Mouse (Mus musculus) C2C12 (cell line): Measurements from ENCODE around the gene Gipc2. TPM values are rescaled to one million over a fixed set of nuclear protein-coding genes. Genes with fewer than 3 reads are reported as not detected.
A peak's percentile ranks its signal among the peaks of the same experiment; 100 is the strongest.

Experiments used
- H3K27me3 ChIP-seq: one replicate; pipeline ENCODE4 v1.6.1; 2011; ENCODE audit not compliant: control insufficient read depth, insufficient read depth, insufficient read length
- H3K36me3 ChIP-seq: one replicate; pipeline ENCODE4 v1.6.1; 2011; ENCODE audit not compliant: control insufficient read depth, insufficient read depth
- H3K4me3 ChIP-seq: one replicate; pipeline ENCODE4 v1.5.1; 2011; ENCODE audit warnings: mild to moderate bottlenecking, control low read depth; ENCODE audit not compliant: poor library complexity, insufficient read depth, severe bottlenecking
- H3K79me2 ChIP-seq: one replicate; pipeline ENCODE4 v1.6.1; 2011; ENCODE audit not compliant: control insufficient read depth, insufficient read depth
- H3K79me3 ChIP-seq: one replicate; pipeline ENCODE4 v1.6.1; 2011; ENCODE audit warnings: low read depth, control low read depth
- H3ac ChIP-seq: one replicate; pipeline ENCODE3; 2011; ENCODE audit warnings: low read depth; ENCODE audit not compliant: control insufficient read depth, insufficient read length
- CEBPB ChIP-seq: IDR thresholded peaks from one replicate; pipeline ENCODE4 v1.6.1; 2011; ENCODE audit warnings: low read depth, mild to moderate bottlenecking, control low read depth, moderate library complexity
- CTCF ChIP-seq: IDR thresholded peaks from one replicate; pipeline ENCODE4 v1.5.1; 2011; ENCODE audit not compliant: control insufficient read depth, insufficient read depth, insufficient read length
- FOSL1 ChIP-seq: IDR thresholded peaks from one replicate; pipeline ENCODE4 v1.8.0; 2011; ENCODE audit warnings: mild to moderate bottlenecking, low read length; ENCODE audit not compliant: poor library complexity, insufficient read depth, severe bottlenecking
- MAX ChIP-seq: IDR thresholded peaks from one replicate; pipeline ENCODE4 v1.6.1; 2011; ENCODE audit warnings: mild to moderate bottlenecking, control low read depth
- MYOD1 ChIP-seq: IDR thresholded peaks from one replicate; pipeline ENCODE4 v1.6.1; 2011; ENCODE audit warnings: low read depth; ENCODE audit not compliant: control insufficient read depth, insufficient read length
- MYOG ChIP-seq: IDR thresholded peaks from one replicate; pipeline ENCODE4 v1.6.1; 2011; ENCODE audit not compliant: control insufficient read depth, insufficient read length; ENCODE audit errors: extremely low read depth
- USF1 ChIP-seq: IDR thresholded peaks from one replicate; pipeline ENCODE4 v1.6.1; 2011; ENCODE audit warnings: low read depth, mild to moderate bottlenecking, control low read depth, moderate library complexity
- polyA plus RNA-seq: library from polyadenylated mRNA; unstranded; fragments of >200 nt; fragmentation: generic; extraction: Trizol; gene quantifications from one replicate; pipeline ENCODE4 v1.2.1, GENCODE M21; 2012; ENCODE audit warnings: missing spikeins

The Gipc2 gene
- polyA plus RNA-seq, 1 experiment = 1.2 TPM

DNA sequence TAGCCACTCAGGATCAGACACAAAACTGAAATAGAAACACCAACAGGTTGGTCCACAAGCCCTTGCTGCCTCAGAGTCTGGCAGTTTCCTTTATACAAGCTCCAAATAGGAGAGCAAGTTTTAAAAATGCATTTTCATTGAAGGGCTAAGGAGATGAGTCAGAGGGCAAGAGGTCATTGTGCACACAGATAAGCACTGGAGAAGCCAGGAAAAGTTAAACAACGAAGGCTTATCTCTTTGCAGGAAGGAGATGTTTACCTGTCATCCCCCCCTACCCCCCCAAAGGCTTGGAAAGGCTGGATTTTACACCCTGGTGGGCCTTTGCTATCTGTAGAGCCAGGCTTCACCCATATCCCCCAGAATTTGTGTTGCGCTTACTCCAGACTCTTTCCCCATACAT, 5.2 kb upstream of the Gipc2 start:
- Histone ChIP-seq H3K4me3 (no peak overlapping the region), H3K79me2 (no peaks in the 10 kb centered on the region), H3K36me3 (no peaks in the 10 kb centered on the region), H3K27me3 (no peaks in the 10 kb centered on the region), H3ac (no peak overlapping the region), H3K79me3 (no peaks in the 10 kb centered on the region)
- TF ChIP-seq CEBPB (no peak), CTCF (no peak), MYOG (no peak), MYOD1 (no peak), MAX (no peak), FOSL1 (no peak), USF1 (no peak)

DNA sequence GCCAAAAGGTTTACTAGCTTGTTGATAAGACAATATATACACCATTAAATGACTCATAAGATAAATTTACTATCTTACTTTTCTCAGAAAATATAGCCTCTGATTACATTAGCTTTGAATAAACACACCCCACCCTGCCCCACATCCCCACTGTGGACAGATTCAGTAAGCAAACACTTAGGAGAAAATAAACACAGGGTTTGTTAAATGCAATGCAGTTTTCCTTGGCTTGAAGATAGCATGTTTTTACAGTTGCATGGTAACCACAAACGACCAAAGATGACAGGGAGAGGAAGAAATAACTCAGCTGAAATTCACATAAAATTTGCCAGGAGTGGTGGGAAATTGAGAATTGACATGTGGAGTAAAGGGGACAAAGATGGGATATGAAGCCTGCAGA, 4.4 kb upstream of the Gipc2 start:
- Histone ChIP-seq H3K27me3 (no peaks in the 10 kb centered on the region), H3K79me3 (no peaks in the 10 kb centered on the region), H3K36me3 (no peaks in the 10 kb centered on the region), H3ac (no peak overlapping the region), H3K79me2 (no peaks in the 10 kb centered on the region), H3K4me3 (no peak overlapping the region)
- TF ChIP-seq MYOD1 (no peak), FOSL1 (peak; percentile 2)

DNA sequence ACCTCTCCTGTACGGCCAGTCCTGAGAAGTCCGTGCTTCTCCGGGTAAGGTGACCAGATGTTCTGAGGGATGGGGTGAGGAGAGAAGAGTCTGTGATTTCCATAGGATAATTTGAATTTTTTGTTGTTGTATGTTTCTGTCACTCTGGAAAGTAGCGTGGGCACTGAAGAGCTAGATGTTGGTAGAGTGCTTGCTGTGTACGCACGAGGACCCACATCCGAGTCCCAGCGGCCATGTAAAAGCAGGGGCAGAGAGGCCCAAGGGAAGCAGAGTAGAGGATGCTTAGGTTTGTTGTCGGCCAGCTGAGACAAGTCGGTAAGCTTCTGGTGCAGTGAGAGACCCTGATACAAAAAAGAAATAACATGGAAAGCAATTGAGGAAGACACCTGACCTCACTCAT, 2.0 kb upstream of the Gipc2 start:
- no peak overlapping the region for H3ac ChIP-seq
- no peaks in the 10 kb centered on the region for H3K27me3 ChIP-seq
- H3K36me3 ChIP-seq = no peaks in the 10 kb centered on the region
- H3K4me3 ChIP-seq = no peak overlapping the region
- H3K79me2 ChIP-seq = no peaks in the 10 kb centered on the region
- no peaks in the 10 kb centered on the region for H3K79me3 ChIP-seq
- TF ChIP-seq CEBPB (no peak), FOSL1 (no peak), MAX (no peak), MYOD1 (no peak), CTCF (no peak), MYOG (no peak)

DNA sequence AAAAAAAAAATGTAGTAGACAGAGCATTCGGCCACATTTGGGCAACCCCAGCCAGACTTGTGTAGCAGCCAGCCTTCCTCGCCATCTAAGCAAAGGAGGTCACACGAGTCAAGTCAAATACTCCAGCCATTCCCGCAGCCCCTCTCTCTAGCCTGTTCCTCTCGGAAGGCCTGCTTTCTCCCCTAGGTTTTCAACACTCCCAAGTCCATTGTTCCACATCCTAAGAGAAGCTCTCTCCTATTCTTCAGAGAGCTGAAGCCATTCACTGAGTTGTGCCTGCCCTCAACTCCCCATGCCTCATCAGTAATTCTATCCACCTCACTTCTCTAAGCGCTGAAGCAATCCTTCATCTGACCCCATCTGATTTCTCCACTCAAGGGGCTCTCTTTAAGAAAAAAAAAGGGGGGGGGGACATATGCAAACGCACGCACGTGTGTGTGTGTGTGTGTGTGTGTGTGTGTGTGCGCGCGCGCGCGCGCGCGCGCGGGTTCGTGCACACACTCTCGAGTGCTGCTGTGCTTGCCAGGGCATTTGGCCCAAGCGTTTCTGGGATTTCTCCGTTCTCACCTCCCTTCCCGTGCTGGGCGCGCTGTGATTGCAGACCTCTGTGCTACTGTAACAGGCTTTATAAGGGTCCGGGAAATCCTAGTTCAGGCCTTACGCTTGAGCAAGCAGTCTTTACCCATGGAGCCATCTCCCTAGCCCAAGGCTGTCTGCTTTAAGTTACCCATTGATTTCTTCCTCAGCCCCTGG, 845 bp upstream of the Gipc2 start:
- H3K4me3 ChIP-seq = no peak overlapping the region

GRCm38 (mm10) chr3:152165351-152166098, 505 bp downstream of the Gipc2 start:
- Histone ChIP-seq H3ac (no peak overlapping the region), H3K79me2 (no peaks in the 10 kb centered on the region), H3K79me3 (no peaks in the 10 kb centered on the region), H3K27me3 (no peaks in the 10 kb centered on the region), H3K4me3 (no peak overlapping the region), H3K36me3 (no peaks in the 10 kb centered on the region)
- TF ChIP-seq MAX = no peak
- TF ChIP-seq CEBPB = no peak
- no peak for TF ChIP-seq USF1
- TF ChIP-seq CTCF = no peak
- no peak for TF ChIP-seq FOSL1
- no peak for TF ChIP-seq MYOG
- no peak for TF ChIP-seq MYOD1

More for the DNA sequence above, 845 bp upstream of the Gipc2 start:
- Histone ChIP-seq H3K79me3 (no peaks in the 10 kb centered on the region), H3K79me2 (no peaks in the 10 kb centered on the region), H3ac (no peak overlapping the region), H3K27me3 (no peaks in the 10 kb centered on the region), H3K36me3 (no peaks in the 10 kb centered on the region)
- TF ChIP-seq MAX = no peak
- no peak for TF ChIP-seq MYOG
- TF ChIP-seq MYOD1 = no peak
- no peak for TF ChIP-seq FOSL1
- TF ChIP-seq CTCF = no peak
- no peak for TF ChIP-seq CEBPB
- no peak for TF ChIP-seq USF1
